Mouse (Mus musculus) MEL (cell line): ENCODE measurements around the gene Slc47a1.

Experiments used
- CTCF ChIP-seq, 3 experiments: IDR thresholded peaks in 2 of 3; conservative IDR thresholded peaks in 1 of 3; 2 replicates each; pipeline ENCODE4 v1.5.1; 2011 to 2012; ENCODE audit warnings: low read length in 3 of 3, low read depth in 2 of 3, mild to moderate bottlenecking in 2 of 3, improper control_type of control experiment in 1 of 3, inconsistent platforms in 1 of 3, mixed read lengths in 1 of 3, moderate library complexity in 1 of 3; ENCODE audit not compliant: control insufficient read depth in 1 of 3, insufficient read depth in 1 of 3, poor library complexity in 1 of 3, severe bottlenecking in 1 of 3
- E2F4 ChIP-seq: IDR thresholded peaks from 2 replicates; pipeline ENCODE4 v1.6.1; 2011; ENCODE audit warnings: low read depth, low read length, improper control_type of control experiment, borderline replicate concordance
- EP300 ChIP-seq, 2 experiments: IDR thresholded peaks; 2 replicates each; pipeline ENCODE4 v1.6.1; 2011; ENCODE audit warnings: improper control_type of control experiment in 2 of 2, low read length in 2 of 2, low read depth in 1 of 2, mild to moderate bottlenecking in 1 of 2
- ETS1 ChIP-seq: IDR thresholded peaks from 2 replicates; pipeline ENCODE4 v1.6.1; 2012; ENCODE audit warnings: low read depth, mild to moderate bottlenecking, inconsistent platforms, low read length, improper control_type of control experiment, moderate library complexity
- MAFK ChIP-seq: IDR thresholded peaks from 2 replicates; pipeline ENCODE4 v1.6.1; 2011; ENCODE audit warnings: low read depth, mild to moderate bottlenecking, low read length, improper control_type of control experiment, borderline replicate concordance
- MYC ChIP-seq: IDR thresholded peaks from 2 replicates; pipeline ENCODE4 v1.6.1; 2011; ENCODE audit warnings: low read depth, mild to moderate bottlenecking, low read length, improper control_type of control experiment, moderate library complexity
- NRF1 ChIP-seq: IDR thresholded peaks from 2 replicates; pipeline ENCODE4 v1.6.1; 2014; ENCODE audit warnings: low read depth, mild to moderate bottlenecking, inconsistent platforms, low read length, improper control_type of control experiment, moderate library complexity; ENCODE audit not compliant: poor library complexity, insufficient read depth, severe bottlenecking
- POLR2A ChIP-seq, 2 experiments: IDR thresholded peaks; 2 replicates each; pipeline ENCODE4 v1.6.1; 2011 to 2012; ENCODE audit warnings: low read length in 2 of 2, mild to moderate bottlenecking in 2 of 2, control low read depth in 1 of 2, improper control_type of control experiment in 1 of 2, low read depth in 1 of 2, moderate library complexity in 1 of 2; ENCODE audit not compliant: control insufficient read depth in 1 of 2, insufficient read depth in 1 of 2, poor library complexity in 1 of 2
- POLR2AphosphoS2 ChIP-seq: IDR thresholded peaks from 2 replicates; pipeline ENCODE4 v1.6.1; 2011; ENCODE audit warnings: low read length, improper control_type of control experiment
- TBP ChIP-seq: IDR thresholded peaks from 2 replicates; pipeline ENCODE4 v1.8.0; 2011; ENCODE audit warnings: low read depth, low read length, improper control_type of control experiment
- USF1 ChIP-seq: IDR thresholded peaks from 2 replicates; pipeline ENCODE4 v1.6.1; 2014; ENCODE audit warnings: low read depth, mild to moderate bottlenecking, inconsistent platforms, low read length, improper control_type of control experiment, moderate library complexity
- ZKSCAN1 ChIP-seq: IDR thresholded peaks from 2 replicates; pipeline ENCODE4 v1.6.1; 2012; ENCODE audit warnings: low read depth, mild to moderate bottlenecking, inconsistent platforms, low read length, improper control_type of control experiment, moderate library complexity
- ZMIZ1 ChIP-seq: IDR thresholded peaks from 2 replicates; pipeline ENCODE4 v1.6.1; 2012; ENCODE audit warnings: low read depth, mild to moderate bottlenecking, inconsistent platforms, low read length, improper control_type of control experiment, moderate library complexity
- ZNF384 ChIP-seq: IDR thresholded peaks from 2 replicates; pipeline ENCODE4 v1.6.1; 2012; ENCODE audit warnings: low read depth, mild to moderate bottlenecking, inconsistent platforms, low read length, improper control_type of control experiment

GRCm38 (mm10) chr11:61387233-61387632, 9.1 kb upstream of the Slc47a1 start:
- no peak for TF ChIP-seq ZMIZ1
- no peak for TF ChIP-seq MYC
- no peak for TF ChIP-seq MAFK
- no peak for TF ChIP-seq NRF1
- TF ChIP-seq CTCF (IDR thresholded peaks at IDR 0.05 in 2 of 3, conservative IDR thresholded peaks at IDR 0.05 in 1 of 3; ENCODE audit: control insufficient read depth in 1 of 3, insufficient read depth in 1 of 3, low read depth in 2 of 3, low read length in 3 of 3, poor library complexity in 1 of 3, severe bottlenecking in 1 of 3) = no peak
- TF ChIP-seq ZKSCAN1 = no peak
- no peak for TF ChIP-seq EP300 (IDR thresholded peaks at IDR 0.05; ENCODE audit: low read depth in 1 of 2, low read length in 2 of 2)
- TF ChIP-seq POLR2A (IDR thresholded peaks at IDR 0.05; ENCODE audit: control insufficient read depth in 1 of 2, insufficient read depth in 1 of 2, low read depth in 1 of 2, low read length in 2 of 2, poor library complexity in 1 of 2) = no peak
- no peak for TF ChIP-seq ZNF384
- no peak for TF ChIP-seq TBP
- TF ChIP-seq POLR2AphosphoS2 = no peak
- no peak for TF ChIP-seq E2F4
- TF ChIP-seq USF1 = no peak
- no peak for TF ChIP-seq ETS1
